Mouse (Mus musculus): ENCODE measurements around the gene Mrpl46.

DNA sequence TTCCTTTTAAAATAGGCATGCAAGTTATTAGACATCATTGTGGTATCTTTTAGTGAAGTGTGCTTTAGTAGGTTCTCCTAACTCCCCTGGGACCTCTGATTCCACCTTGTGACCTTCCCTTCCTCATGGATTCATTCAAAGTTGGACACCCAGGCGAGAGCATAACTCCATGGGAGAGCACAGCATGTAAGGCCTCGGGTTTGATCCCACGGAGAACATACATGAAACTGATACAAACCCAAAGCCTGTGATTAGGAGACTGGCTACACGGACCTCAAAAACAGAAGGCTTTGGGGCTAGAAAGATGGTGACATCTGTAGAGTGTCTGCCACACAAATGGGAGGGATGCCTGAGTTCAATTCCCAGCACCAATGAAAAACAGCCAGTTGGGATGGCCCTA lies 30.4 kb downstream of the Mrpl46 start:
- TF ChIP-seq CTCF (IDR thresholded peaks at IDR 0.05; ENCODE audit: extremely low read depth, insufficient read depth, low read length) (no peak), POLR2A (IDR thresholded peaks at IDR 0.05; ENCODE audit: extremely low read depth, insufficient read depth, low read length) (no peak)

Data from cortical plate, adult 2 months (tissue).